Comparison of ENCODE assay signal across 17 mouse cellular contexts in the genomic region with DNA sequence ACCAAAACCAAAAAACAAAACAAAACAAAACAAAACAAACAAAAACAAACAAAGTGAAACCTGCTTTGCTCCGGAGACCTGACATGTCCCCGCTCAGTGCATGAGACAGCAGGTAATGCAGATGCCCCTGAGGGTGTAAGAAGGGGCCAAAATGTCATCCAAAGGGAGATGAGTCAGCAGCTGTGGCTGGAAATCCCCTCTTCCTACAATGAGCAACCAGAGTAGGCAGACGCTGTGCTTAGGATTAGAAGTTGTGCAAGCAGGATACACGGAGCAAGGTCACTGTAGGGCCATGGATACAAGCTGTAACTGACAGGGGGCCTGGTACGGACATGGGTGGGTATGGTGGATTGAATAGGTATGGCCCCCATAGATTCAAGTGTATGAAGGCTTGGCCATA.
"Had no signal": no experiment of that assay in that cellular context is flagged by ENCODE, and none has a peak within 500 bp of the region (broad histone marks: within the 10 kb centered on the region; RNA-seq: fewer than 3 reads in every experiment).

No protein-coding gene starts in this region.

- H3K4me3 ChIP-seq: layer of hippocampus, adult 2 months; left cerebral cortex, adult 2 months; limb, embryonic 10.5 days; liver, embryonic 15.5 days; midbrain, embryonic 15.5 days; neural tube, embryonic 13.5 days had no signal

- H3K27ac ChIP-seq: kidney, postnatal 0 days; layer of hippocampus, adult 2 months; left cerebral cortex, adult 2 months; limb, embryonic 10.5 days; liver, embryonic 15.5 days; midbrain, embryonic 15.5 days; neural tube, embryonic 13.5 days had no signal

- H3K9ac ChIP-seq: liver, embryonic 15.5 days; midbrain, embryonic 15.5 days; neural tube, embryonic 13.5 days had no signal

- H3K9me3 ChIP-seq: limb, embryonic 10.5 days; liver, embryonic 15.5 days; midbrain, embryonic 15.5 days; neural tube, embryonic 13.5 days had no signal

- ATAC-seq: lung, postnatal 0 days; midbrain, embryonic 15.5 days had no signal

- H3K27me3 ChIP-seq: liver, embryonic 15.5 days; midbrain, embryonic 15.5 days; neural tube, embryonic 13.5 days had no signal

- DNase-seq: kidney, adult 8-10 months; kidney, postnatal 36 days; lung, adult 2 months; lung, postnatal 36 days; retina, postnatal 1 day; right cerebral cortex, postnatal 4 days; thymus, postnatal 14 days had no signal

- H3K4me2 ChIP-seq: liver, embryonic 11.5 days; liver, embryonic 15.5 days; midbrain, embryonic 11.5 days; midbrain, embryonic 15.5 days; neural tube, embryonic 13.5 days had no signal
